Mouse (Mus musculus): ENCODE data around the gene Tmem151b.

The Tmem151b gene

DNA sequence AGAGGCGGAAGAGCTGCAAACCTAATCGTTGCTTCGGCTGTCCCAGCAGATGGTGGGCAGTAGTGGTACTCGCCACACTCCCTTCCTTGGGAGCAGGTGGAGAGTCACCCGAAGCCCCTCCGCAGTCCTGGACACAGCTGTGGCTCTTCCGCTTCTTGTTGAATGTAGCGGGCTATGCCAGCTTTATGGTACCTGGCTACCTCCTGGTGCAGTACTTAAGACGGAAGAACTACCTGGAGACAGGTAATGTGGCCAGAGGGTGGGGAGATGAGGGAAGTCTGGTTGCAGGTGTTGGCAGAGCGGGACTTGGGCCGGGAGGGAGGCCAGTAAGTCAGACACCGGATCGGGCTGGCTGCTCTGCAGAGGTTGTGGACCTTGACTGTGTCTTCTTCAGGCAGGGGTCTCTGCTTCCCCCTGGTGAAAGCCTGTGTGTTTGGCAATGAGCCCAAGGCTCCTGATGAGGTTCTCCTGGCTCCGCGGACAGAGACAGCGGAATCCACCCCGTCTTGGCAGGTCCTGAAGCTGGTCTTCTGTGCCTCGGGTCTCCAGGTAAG, 15.1 kb upstream of the Tmem151b start:
- no peak for DNase-seq (ENCODE audit: extremely low read depth, low read depth)

DNA sequence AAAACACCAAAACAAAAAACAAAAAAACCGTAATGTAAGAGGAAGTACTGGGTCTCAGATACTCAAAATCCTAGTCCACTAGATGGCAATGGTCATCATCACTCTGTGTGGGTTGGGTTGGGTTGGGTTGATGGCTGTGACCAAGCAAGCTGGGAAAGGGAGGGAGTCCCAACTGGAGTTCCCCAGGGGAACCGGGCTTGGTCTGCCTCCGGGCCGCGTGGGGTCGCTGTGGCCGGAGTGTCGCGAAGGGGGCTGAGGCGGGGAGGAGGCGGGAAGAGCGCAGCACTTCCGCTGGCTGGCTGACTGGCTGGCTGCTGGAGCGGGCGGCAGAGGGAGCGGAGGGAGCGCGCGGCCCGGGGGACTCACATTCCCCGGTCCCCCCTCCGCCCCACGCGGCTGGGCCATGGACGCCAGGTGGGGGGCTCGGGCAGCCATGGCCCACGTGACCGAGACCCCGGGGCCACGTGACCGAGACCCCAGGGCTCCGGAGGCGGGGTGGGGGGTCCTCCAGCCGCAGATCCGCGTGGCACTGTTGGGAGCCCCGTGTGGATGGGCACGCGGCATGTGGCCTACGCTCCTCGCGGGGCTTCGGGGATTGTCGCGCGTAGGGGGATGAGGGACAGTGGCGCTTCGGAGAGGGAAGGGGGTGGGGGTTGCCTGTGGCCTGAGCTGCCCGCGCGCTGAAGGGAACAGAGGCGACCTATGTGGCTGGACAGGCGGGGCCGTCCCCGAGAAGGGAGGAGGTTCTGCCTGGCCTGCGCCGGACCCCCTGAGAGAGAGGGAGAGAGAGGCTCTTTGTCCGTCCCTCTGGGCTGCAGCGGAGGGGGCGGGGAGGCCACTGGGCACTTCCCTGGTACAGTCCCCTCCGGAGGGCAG, 14.4 kb upstream of the Tmem151b start, which contains the start of gene Slc35b2:
Gene Slc35b2 (plus strand): TSS at position 220 of the 876 bp plus-strand sequence.
- DNase-seq (ENCODE audit: extremely low read depth, low read depth) = no peak

GRCm38 (mm10) chr17:45563216-45563615, 13.7 kb upstream of the Tmem151b start:
- DNase-seq (ENCODE audit: extremely low read depth, low read depth) = no peak

GRCm38 (mm10) chr17:45559732-45560525, 10.5 kb upstream of the Tmem151b start:
- no peak for DNase-seq (ENCODE audit: extremely low read depth, low read depth)

DNA sequence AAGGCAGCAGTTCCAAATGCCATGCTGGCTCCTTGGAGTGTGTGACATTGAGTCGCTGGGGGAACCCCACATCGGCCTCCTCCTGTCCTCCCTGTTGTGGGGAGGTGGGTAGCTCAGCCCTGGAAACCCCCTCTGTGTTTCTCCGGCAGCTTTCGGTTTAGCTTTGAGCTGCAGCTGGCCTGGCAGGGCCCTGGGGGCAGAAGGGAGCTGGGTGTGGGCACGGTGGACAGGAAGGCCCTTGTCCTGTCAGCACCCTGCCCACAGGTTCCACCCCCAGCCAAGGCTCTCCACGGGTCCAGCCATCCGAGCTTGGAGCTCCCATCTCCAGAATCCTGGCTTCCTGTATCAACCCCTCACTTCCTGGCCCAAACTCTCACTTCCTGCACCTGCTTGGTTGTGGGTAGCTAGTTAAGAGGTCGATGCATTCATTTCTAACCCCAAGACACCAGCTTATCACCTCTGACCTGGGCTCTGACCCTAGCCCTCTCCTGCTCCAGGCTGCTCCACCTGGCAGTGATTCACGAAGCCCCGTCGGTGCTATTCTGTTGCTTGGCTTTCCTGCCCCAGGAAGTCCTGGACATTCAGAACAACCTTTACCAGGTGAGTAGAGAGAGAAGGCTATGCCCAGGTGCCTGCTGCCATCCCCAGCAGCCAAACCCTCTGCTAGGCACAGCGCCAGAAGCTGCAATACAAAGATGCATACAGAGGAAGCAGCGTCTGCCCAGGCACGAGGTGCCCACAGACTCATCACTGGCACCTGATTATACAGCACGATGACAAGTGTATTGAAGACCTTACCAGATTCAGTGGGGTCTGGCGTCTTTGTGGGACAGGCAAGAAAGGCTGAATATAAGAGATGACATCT, 8.8 kb upstream of the Tmem151b start:
- DNase-seq (ENCODE audit: extremely low read depth, low read depth) = no peak

GRCm38 (mm10) chr17:45557246-45557824, 7.9 kb upstream of the Tmem151b start:
- no peak for DNase-seq (ENCODE audit: extremely low read depth, low read depth)

DNA sequence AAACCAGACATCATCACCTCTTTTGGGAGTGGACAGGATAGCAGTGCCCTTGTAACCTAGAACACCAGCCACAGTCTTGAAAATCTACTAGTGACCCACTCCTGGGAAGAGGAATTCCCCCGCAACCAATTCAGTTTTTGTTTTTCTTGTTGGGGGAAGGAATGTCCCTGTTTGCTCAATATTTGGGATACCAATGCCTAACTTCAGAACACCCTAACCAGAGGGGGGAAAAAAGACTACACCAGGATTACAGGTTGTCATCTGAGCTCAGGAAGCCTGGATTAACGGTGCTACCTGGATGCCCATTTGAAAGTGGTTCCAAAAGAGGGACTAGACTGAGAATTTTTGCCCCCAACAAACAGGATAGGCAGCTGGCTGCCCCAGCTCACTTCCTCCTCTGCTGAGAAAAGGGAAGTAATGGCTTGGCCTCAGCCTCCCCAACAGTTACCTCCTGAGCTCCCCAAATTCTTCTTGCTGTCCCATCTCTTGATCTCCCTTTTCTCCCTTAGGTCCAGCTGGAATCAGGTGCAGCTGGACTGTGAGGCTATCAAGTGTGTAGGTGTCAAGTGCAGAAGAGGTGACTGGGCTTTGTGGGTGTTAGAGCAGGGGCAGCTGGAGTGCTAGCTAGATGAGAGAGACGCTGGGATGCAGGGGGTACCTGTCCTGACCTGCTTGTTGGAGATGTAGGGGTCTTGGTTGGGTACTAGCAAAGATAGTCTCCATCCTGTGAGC, 7.2 kb upstream of the Tmem151b start:
- DNase-seq (ENCODE audit: extremely low read depth, low read depth) = peak; percentile 68

DNA sequence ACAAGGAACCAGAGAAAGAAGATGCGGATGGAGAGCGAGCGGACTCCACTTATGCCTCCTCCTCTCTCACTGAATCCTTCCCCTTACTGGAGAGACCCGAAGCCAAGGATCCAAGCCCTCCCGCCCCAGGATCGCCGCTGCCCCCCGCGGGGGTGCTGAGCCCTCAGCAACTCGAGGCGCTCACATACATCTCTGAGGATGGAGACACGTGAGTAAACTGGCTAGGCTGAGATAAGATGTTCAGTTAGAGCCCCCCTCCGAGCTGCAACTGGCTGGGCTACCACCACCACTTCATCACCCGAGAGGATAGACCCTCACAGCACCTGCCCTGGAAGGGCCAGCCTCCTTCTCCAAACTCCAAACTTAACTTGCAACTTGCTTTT, 6.6 kb upstream of the Tmem151b start:
- DNase-seq (ENCODE audit: extremely low read depth, low read depth) = no peak

DNA sequence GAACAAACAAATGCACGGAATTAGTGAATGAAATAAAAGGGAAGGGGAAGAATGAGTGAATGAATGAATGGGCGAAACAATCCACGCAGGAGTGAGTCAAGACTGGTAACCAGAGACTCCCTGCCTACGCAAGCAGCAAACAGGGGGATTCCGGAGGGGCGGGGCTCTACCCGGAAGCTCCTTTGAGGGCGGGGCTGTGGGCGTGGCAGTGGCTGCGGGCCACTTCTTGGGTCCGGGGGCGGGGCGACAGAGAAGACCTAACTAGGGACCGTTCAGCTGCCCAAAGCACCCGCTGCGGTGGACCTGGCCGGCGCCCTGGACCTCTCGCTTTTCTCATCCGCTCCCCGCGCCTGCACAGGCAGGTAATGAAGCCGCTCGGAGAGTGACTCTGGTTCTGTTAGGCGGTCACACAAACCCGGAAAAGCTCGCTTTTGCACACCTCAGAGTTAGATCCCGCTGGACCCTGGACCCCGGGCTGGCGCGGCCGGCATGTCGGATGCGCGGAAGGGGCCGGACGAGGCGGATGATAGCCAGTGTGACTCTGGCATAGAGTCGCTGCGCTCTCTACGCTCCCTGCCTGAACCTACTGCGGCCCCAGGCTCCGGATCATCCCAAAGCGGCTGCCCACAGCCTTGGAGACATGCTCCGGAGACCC, 6.1 kb upstream of the Tmem151b start, which contains the start of gene Nfkbie:
Gene Nfkbie (plus strand): TSS at position 252 of the 655 bp plus-strand sequence.
- DNase-seq (ENCODE audit: extremely low read depth, low read depth) = peak; percentile 68

DNA sequence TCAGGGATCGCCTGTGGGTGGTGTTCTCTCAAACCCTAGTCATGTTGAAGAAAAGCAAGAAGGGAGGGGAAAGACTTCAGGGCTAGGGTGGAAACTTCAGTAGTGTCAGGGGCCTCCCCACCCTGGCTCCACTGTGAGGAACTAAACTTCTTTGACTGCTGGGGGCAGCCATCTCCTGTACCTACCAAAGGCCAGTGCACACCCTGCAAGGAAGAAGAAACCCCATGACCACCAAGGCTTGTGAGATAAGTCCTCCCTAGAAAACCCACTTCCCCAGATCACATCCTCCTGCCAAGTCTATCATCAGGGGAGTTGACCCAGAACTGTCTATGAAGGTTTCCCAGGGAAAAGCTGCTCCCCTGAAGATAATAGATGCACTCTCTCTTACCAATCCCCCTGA, 4.9 kb upstream of the Tmem151b start:
- DNase-seq (ENCODE audit: extremely low read depth, low read depth) = peak; percentile 65

DNA sequence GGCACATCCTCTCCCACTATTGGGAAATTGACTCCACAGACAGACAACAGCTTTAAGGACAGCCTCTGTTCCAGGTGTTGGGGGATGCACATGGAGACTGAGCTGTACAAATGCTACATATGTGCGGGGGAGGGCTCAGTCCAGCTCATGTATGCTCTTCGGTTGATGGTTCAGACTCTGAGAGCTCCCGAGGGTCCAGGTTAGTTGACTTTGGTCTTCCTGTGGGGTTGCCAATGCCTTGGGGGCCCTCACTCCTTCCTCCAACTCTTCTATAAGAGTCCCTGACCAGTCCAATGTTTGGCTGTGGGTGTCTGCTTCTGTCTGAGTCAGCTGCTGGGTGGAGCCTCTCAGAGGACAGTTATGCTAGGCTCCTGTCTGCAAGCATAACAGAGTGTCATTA, 3.6 kb upstream of the Tmem151b start:
- DNase-seq (ENCODE audit: extremely low read depth, low read depth) = no peak

DNA sequence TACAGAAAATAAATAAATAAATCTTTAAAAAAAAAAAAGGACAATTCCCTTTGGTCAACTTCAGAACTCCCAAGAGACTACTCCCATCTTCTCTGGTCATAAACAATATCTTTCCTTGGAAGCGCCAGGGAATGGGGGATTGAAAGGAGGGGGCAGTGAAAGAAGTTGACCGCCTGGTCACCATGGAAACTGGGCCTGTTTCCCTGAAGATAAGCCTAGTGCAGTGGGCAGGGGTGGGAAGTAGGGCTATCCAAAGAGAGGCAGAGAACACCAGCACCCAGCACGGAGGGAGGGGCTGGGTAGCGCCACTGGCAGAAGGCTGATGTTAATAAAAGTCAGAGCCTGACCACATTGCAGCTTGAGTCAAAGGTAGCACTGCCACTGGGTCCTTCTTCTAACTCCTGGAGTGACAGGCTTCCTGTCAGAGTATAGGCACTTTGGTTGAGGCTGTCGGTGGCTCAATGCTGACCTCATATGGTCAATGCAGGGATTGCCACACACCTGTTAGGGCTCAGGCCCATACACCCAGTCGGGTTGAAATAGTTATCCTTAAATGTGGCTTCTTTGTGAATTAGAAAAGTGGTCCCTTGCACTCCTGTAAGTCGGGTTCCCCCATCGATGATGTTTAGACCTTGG, 2.5 kb upstream of the Tmem151b start:
- peak; percentile 60 for DNase-seq (ENCODE audit: extremely low read depth, low read depth)

- no peak for DNase-seq (ENCODE audit: extremely low read depth, low read depth)
Observed at GRCm38 (mm10) chr17:45551249-45551796, 1.8 kb upstream of the Tmem151b start.

DNA sequence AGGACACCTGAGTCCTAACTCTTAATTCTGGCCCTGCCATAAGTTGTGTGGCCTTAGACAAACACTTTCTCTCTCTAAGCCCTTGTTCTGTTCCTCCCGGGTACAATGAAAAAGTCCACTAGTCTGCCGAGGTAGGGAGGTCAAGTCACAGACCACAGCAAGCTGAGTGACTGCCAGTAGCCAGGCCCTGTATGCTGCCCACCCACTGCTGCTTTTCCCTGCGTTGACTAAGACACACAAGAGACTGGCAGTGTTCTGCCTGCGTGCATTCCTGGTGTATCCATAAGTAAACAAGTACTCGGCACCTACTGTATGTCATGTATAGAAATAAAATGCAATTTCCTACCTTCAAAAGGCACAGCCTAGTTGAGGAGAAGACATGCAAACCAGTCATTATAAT, 776 bp upstream of the Tmem151b start:
- DNase-seq (ENCODE audit: extremely low read depth, low read depth) = no peak

- DNase-seq (ENCODE audit: extremely low read depth, low read depth) = no peak
Observed at GRCm38 (mm10) chr17:45548541-45549512, 650 bp downstream of the Tmem151b start.

- no peak for DNase-seq (ENCODE audit: extremely low read depth, low read depth)
Observed at GRCm38 (mm10) chr17:45547461-45548190, 1.9 kb downstream of the Tmem151b start.

DNA sequence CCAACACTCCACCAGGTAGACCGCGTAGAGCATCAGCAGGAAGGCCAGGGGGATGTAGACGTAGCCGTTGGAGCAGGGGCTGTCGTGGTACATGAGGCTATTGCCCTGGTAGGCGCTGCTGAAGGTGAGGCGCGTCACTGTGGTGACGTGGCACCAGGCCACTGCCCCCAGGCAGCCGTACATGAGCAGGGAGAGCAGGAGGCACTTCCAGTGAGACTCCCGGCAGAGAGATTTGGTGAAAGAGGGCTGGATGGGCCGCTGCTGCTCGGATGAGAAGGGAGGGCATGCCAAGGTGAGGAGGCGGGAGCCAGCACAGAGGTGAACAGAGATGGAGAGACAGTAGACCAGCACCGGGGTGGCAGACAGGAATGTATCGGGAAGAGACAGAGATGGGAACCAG, 2.5 kb downstream of the Tmem151b start:
- no peak for DNase-seq (ENCODE audit: extremely low read depth, low read depth)
